Mouse (Mus musculus) limb, embryonic 14.5 days (tissue): Measurements from ENCODE around the gene Ispd. TPM values are rescaled to one million over a fixed set of nuclear protein-coding genes. Genes with fewer than 3 reads are reported as not detected.
A peak's percentile ranks its signal among the peaks of the same experiment; 100 is the strongest.

Experiments
- ATAC-seq: fragments of 200-750 bp; cut with Nextera tagmentation; 2 replicates; pipeline ENCODE4 v1.8.0; 2017; ENCODE audit warnings: low read depth, moderate number of reproducible peaks, moderate TSS enrichment; ENCODE audit not compliant: low FRiP score
- DNase-seq: peaks from one replicate; pipeline ENCODE4 v3.0.0-alpha.2; 2015; ENCODE audit warnings: low spot score
- H3K27ac ChIP-seq: fragments of 300-500 bp; sonication (generic); replicated peaks from 2 replicates; pipeline ENCODE4 v1.5.1; 2014; ENCODE audit warnings: low read depth, mild to moderate bottlenecking, low read length, moderate library complexity, mixed read lengths
- H3K27me3 ChIP-seq: fragments of 300-500 bp; sonication (generic); 2 replicates; pipeline ENCODE4 v1.6.1; 2014; ENCODE audit warnings: low read length, mixed read lengths; ENCODE audit not compliant: control insufficient read depth, insufficient read depth
- H3K36me3 ChIP-seq: fragments of 300-500 bp; sonication (generic); 2 replicates; pipeline ENCODE4 v1.6.1; 2014; ENCODE audit warnings: mild to moderate bottlenecking, low read length, moderate library complexity, mixed read lengths; ENCODE audit not compliant: control insufficient read depth, insufficient read depth
- H3K4me1 ChIP-seq: fragments of 300-500 bp; sonication (generic); 2 replicates; pipeline ENCODE4 v1.6.1; 2014; ENCODE audit warnings: antibody characterized with exemption, low read length, mixed read lengths; ENCODE audit not compliant: control insufficient read depth, insufficient read depth
- H3K4me2 ChIP-seq: fragments of 300-500 bp; sonication (generic); replicated peaks from 2 replicates; pipeline ENCODE4 v1.6.1; 2014; ENCODE audit warnings: low read depth, mild to moderate bottlenecking, low read length, moderate library complexity; ENCODE audit not compliant: severe bottlenecking
- H3K4me3 ChIP-seq: fragments of 300-500 bp; sonication (generic); replicated peaks from 2 replicates; pipeline ENCODE4 v1.5.1; 2014; ENCODE audit warnings: low read length
- H3K9ac ChIP-seq: fragments of 300-500 bp; sonication (generic); 2 replicates; pipeline ENCODE4 v1.6.1; 2014; ENCODE audit warnings: mild to moderate bottlenecking, low read depth, low read length, moderate library complexity; ENCODE audit not compliant: severe bottlenecking
- H3K9me3 ChIP-seq: fragments of 300-500 bp; sonication (generic); 2 replicates; pipeline ENCODE4 v1.6.1; 2016; ENCODE audit warnings: low read length; ENCODE audit not compliant: control insufficient read depth
- POLR2A ChIP-seq: fragments of 200-500 bp; IDR thresholded peaks from 2 replicates; pipeline ENCODE4 v1.8.0; 2012; ENCODE audit warnings: inconsistent platforms, mild to moderate bottlenecking, moderate library complexity, borderline replicate concordance; ENCODE audit not compliant: insufficient read depth, insufficient read length; ENCODE audit errors: extremely low read depth
- WGBS: fragments of 180-500 bp; shearing (Covaris S2); extraction: QIAGEN DNeasy Blood & Tissue Kit; methylation state at CpG from one replicate; pipeline ENCODE4 v1.1.7; 2014; 5-methylcytosine and 5-hydroxymethylcytosine counted together
- polyA plus RNA-seq, 2 experiments: library from polyadenylated mRNA; depleted of rRNA in 1 of 2; stranded (reverse) in 1 of 2; unstranded in 1 of 2; fragments of >200 nt; fragmentation: Nextera tagmentation in 1 of 2; extraction: Ambion mirVana in 1 of 2; gene quantifications; 2 replicates each; pipeline versions ENCODE4 v1.2.1 to v1.2.3; 2012 to 2014

The Ispd gene
- polyA plus RNA-seq, 2 experiments: 3.0 to 9.6 TPM

DNA sequence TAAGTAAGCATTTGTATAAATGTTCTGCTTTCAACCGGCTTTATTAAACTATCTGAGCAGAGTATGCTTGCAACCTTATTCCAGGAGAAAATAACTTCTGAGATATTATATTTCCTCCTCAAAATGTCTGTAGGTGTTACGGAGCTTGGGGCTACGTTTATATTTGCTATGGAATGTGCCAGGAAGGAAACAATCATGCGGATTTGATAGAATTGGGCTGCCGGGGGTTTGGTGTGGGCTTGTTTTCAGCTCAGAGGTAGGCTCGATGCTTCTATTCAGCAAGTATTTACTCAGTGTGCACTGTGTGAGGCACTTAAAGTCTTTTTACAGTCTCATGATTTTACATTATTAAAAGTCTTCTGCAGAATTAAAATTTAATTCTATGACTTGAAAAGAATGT lies 4.1 kb downstream of the Ispd start:
- 18% methylated on average over 6 of the region's 6 CpGs for WGBS
- Histone ChIP-seq H3K36me3 (no peaks in the 10 kb centered on the region), H3K4me3 (no peak overlapping the region), H3K27ac (no peak overlapping the region), H3K4me2 (no peak overlapping the region), H3K9ac (no peak overlapping the region), H3K27me3 (no peaks in the 10 kb centered on the region), H3K4me1 (peaks cover 10% of the 10 kb centered on the region; the same call in 1 of the 2 replicates), H3K9me3 (no peaks in the 10 kb centered on the region)
- ATAC-seq: no peak
- no peak for TF ChIP-seq POLR2A
- DNase-seq: peak; percentile 23

DNA sequence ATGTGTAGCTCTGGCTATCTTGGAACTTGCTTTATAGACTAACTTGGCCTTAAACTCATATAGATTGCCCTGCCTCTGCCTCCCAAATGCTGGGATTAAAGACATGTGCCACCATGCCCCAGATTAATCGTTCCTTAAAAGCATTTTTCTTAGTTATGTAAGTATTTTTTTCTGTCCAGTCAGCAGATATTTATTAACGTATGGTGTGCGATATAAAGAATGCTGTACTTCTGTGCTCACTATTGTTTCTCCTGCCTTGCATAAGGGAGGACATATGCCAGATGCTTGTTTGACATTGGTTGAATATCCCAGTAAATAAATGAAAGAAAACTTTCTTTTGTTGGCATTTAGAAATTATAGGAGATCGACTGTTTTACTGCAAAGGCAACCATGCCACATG lies 5.7 kb downstream of the Ispd start:
- H3K9ac ChIP-seq: no peak overlapping the region
- TF ChIP-seq POLR2A: no peak
- no peaks in the 10 kb centered on the region for H3K36me3 ChIP-seq
- DNase-seq (no peak), ATAC-seq (no peak)
- WGBS: 89% methylated on average over 4 of the region's 4 CpGs
- no peaks in the 10 kb centered on the region for H3K9me3 ChIP-seq
- 0 out of 2 replicates have a peak, but pooled peaks cover 2% of the 10 kb centered on the region for H3K4me1 ChIP-seq
- no peak overlapping the region for H3K4me2 ChIP-seq
- no peaks in the 10 kb centered on the region for H3K27me3 ChIP-seq
- no peak overlapping the region for H3K4me3 ChIP-seq
- H3K27ac ChIP-seq: no peak overlapping the region

DNA sequence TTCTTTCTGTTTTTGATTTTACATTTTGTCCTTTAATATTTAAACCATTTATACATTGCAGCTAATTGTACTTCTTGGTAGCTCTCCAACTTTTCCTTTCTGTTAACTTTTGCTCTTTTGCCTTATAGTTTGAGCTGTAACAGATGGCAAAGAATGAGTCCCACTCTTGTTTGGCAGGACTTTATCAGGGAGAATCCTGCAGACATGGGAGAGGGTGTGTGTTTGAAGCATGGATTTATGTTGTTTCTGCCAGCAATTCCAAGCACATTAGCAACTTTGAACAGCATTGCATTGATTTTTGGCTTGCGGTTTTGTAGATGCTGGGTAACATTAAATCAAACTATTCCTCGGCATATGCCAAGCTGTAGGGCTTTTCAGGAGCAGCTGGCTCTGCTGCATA lies 13.9 kb downstream of the Ispd start:
- WGBS: 54% methylated on average over 2 of the region's 2 CpGs
- peak; percentile 58 for DNase-seq
- no peak overlapping the region for H3K27ac ChIP-seq

DNA sequence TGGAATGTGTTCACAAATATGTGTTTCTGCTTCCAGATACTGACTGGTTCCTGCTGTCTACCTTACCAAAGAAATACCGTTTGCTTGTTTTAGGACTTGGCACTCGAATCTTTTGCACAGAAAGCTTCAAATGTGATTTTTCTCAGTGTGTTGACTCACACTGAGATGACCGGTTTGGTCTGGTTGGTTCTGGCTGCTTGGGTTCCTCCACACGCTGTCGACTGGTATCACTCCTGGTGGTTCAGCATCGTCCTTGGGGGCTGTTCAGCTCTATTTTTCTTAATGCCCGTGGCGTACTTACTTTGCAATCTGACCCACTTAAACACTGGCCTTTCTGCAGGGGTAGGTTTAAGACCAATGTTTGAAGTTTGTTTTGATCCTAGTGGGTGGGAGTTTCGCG lies 42.4 kb downstream of the Ispd start:
- Histone ChIP-seq H3K4me3 (no peak overlapping the region), H3K4me1 (peaks cover 9% of the 10 kb centered on the region; the same call in 1 of the 2 replicates), H3K4me2 (no peak overlapping the region), H3K27ac (no peak overlapping the region), H3K9ac (no peak overlapping the region), H3K27me3 (no peaks in the 10 kb centered on the region), H3K9me3 (no peaks in the 10 kb centered on the region), H3K36me3 (no peaks in the 10 kb centered on the region)
- TF ChIP-seq POLR2A: no peak
- ATAC-seq (no peak), DNase-seq (no peak)
- WGBS: 35% methylated on average over 10 of the region's 10 CpGs

More for the DNA sequence above, 13.9 kb downstream of the Ispd start:
- no peak overlapping the region for H3K4me2 ChIP-seq
- no peak for ATAC-seq
- no peak overlapping the region for H3K4me3 ChIP-seq
- H3K27me3 ChIP-seq: no peaks in the 10 kb centered on the region
- H3K36me3 ChIP-seq: no peaks in the 10 kb centered on the region
- no peak for TF ChIP-seq POLR2A
- H3K4me1 ChIP-seq: no peaks in the 10 kb centered on the region
- peaks cover 7% of the 10 kb centered on the region; the same call in 1 of the 2 replicates for H3K9me3 ChIP-seq
- H3K9ac ChIP-seq: no peak overlapping the region

DNA sequence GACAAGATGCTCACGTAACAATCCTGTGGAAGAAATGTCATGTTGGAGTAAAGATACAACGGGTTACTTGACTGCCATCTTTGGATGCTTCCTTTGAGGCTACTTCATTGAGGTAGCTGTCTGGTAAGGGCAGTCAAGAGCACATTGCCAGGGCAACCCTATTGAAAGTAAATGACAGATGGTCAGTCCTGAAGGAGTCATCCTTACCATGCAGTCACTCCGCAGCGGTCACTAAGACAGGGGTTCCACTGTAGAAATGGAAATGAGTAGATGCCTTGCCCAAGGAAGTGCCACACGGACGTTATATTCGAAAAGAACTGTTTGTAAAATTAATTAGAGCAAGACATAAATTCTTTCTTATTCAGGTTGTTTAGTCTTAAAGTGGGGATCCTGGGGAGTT lies 44.0 kb downstream of the Ispd start:
- WGBS: 79% methylated on average over 7 of the region's 7 CpGs
- DNase-seq: no peak

More for the DNA sequence above, 44.0 kb downstream of the Ispd start:
- H3K4me3 ChIP-seq: no peak overlapping the region
- peaks cover 9% of the 10 kb centered on the region; the same call in 1 of the 2 replicates for H3K4me1 ChIP-seq
- ATAC-seq: no peak
- H3K4me2 ChIP-seq: no peak overlapping the region
- H3K27me3 ChIP-seq: no peaks in the 10 kb centered on the region
- H3K9me3 ChIP-seq: no peaks in the 10 kb centered on the region
- no peaks in the 10 kb centered on the region for H3K36me3 ChIP-seq
- H3K9ac ChIP-seq: no peak overlapping the region
- TF ChIP-seq POLR2A: no peak
- no peak overlapping the region for H3K27ac ChIP-seq
